Mouse (Mus musculus) liver, embryonic 11.5 days (tissue): ENCODE results near the gene Apeh. TPM values are rescaled to one million over a fixed set of nuclear protein-coding genes. Genes with fewer than 3 reads are reported as not detected.
A peak's percentile ranks its signal among the peaks of the same experiment; 100 is the strongest.

Experiments
- ATAC-seq: fragments of 200-750 bp; cut with Nextera tagmentation; replicated peaks from 2 replicates; pipeline ENCODE4 v1.8.0; 2017; ENCODE audit warnings: moderate number of reproducible peaks, mild to moderate bottlenecking, moderate TSS enrichment, moderate library complexity; ENCODE audit not compliant: low FRiP score
- DNase-seq: peaks from one replicate; pipeline ENCODE4 v3.0.0-alpha.2; 2017; ENCODE audit warnings: low spot score
- H3K27ac ChIP-seq: fragments of 300-500 bp; sonication (generic); 2 replicates; pipeline ENCODE4 v1.5.1; 2014; ENCODE audit warnings: mild to moderate bottlenecking, low read depth, low read length, control low read depth
- H3K27me3 ChIP-seq: fragments of 300-500 bp; sonication (generic); replicated peaks from 2 replicates; pipeline ENCODE4 v1.6.1; 2014; ENCODE audit warnings: low read length, mixed read lengths; ENCODE audit not compliant: control insufficient read depth, insufficient read depth
- H3K36me3 ChIP-seq: fragments of 300-500 bp; sonication (generic); 2 replicates; pipeline ENCODE4 v1.6.1; 2014; ENCODE audit warnings: mild to moderate bottlenecking, low read length, moderate library complexity, mixed read lengths; ENCODE audit not compliant: control insufficient read depth, insufficient read depth
- H3K4me1 ChIP-seq: fragments of 300-500 bp; sonication (generic); replicated peaks from 2 replicates; pipeline ENCODE4 v1.6.1; 2014; ENCODE audit warnings: low read length, mixed read lengths; ENCODE audit not compliant: control insufficient read depth, insufficient read depth
- H3K4me2 ChIP-seq: fragments of 300-500 bp; sonication (generic); 2 replicates; pipeline ENCODE4 v1.6.1; 2014; ENCODE audit warnings: mild to moderate bottlenecking, control low read depth, moderate library complexity
- H3K4me3 ChIP-seq: fragments of 300-500 bp; sonication (generic); 2 replicates; pipeline ENCODE4 v1.5.1; 2014; ENCODE audit warnings: low read depth, low read length, control low read depth
- H3K9ac ChIP-seq: fragments of 300-500 bp; sonication (generic); 2 replicates; pipeline ENCODE4 v1.6.1; 2014; ENCODE audit warnings: low read depth, low read length, control low read depth
- H3K9me3 ChIP-seq: fragments of 300-500 bp; sonication (generic); 2 replicates; pipeline ENCODE4 v1.6.1; 2016; ENCODE audit warnings: low read length, inconsistent platforms, mixed read lengths; ENCODE audit not compliant: control insufficient read depth
- WGBS: fragments of 180-500 bp; shearing (Covaris S2); extraction: QIAGEN DNeasy Blood & Tissue Kit; methylation state at CpG from one replicate; pipeline ENCODE4 v1.1.7; 2014; 5-methylcytosine and 5-hydroxymethylcytosine counted together
- polyA plus RNA-seq: library from polyadenylated mRNA; unstranded; fragments of >200 nt; fragmentation: Nextera tagmentation; extraction: Ambion mirVana; gene quantifications from 2 replicates; pipeline ENCODE4 v1.2.1, GENCODE M21; 2014

The Apeh gene
- polyA plus RNA-seq, 1 experiment from 2014 or later, result 159 TPM

DNA sequence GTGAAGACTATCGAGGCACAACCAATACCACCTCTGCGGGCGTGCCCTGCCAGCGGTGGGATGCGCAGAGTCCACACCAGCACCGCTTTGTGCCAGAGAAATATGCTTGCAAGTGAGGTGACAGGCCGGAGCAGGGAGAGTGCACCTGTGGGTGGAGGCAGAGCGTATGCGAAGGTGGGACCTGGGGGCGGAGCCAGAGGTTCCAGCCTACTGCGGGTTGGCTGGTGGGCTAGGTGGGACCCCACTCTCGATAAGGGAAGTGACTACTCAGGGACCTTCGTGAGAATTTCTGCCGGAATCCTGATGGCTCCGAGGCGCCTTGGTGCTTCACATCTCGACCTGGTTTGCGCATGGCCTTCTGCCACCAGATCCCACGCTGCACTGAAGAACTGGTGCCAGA is 11.9 kb downstream of the Apeh start:
- Histone ChIP-seq H3K27ac (peak overlapping the region; percentile 83), H3K4me1 (peaks cover 69% of the 10 kb centered on the region), H3K9me3 (no peaks in the 10 kb centered on the region), H3K36me3 (peaks cover 30% of the 10 kb centered on the region), H3K4me2 (peak overlapping the region; percentile 56), H3K9ac (peak overlapping the region; percentile 50), H3K4me3 (peak overlapping the region; percentile 27), H3K27me3 (peaks cover 5% of the 10 kb centered on the region)
- ATAC-seq (no peak), DNase-seq (peak; percentile 62)
- WGBS, result 12% methylated on average over 19 of the region's 19 CpGs

DNA sequence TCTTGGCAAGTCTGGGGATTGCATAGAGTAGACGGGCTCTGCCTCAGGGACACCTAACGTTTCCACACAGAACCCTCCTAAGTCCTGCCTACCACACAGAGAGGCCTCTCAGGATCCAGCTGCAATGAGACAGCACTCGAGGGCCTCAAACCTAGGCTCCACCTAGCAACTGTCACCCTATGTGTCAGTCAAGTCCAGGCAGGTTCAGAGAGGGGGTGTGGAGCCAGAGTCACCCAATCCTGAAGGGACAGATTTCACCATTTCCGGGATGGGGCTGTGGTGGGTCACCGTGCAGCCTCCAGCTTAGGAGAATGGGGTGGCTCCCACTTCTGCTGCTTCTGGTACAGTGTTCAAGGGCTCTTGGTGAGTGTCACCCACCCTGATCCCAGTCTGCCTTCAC is 14.2 kb downstream of the Apeh start, which contains the start of gene Mst1:
TSS of gene Mst1 (plus strand) at position 269 of the 400 bp plus-strand sequence.
- Histone ChIP-seq H3K4me2 (peak within 1 kb of the TSS; percentile 97), H3K27me3 (peaks cover 5% of the 10 kb centered on the region), H3K9ac (peak within 1 kb of the TSS; percentile 95), H3K27ac (peak within 1 kb of the TSS; percentile 100), H3K9me3 (no peaks in the 10 kb centered on the region), H3K36me3 (peaks cover 15% of the 10 kb centered on the region), H3K4me1 (peaks cover 72% of the 10 kb centered on the region), H3K4me3 (peak within 1 kb of the TSS; percentile 79)
- WGBS, result 51% methylated on average over 5 of the region's 5 CpGs
- ATAC-seq (peak; percentile 85), DNase-seq (peak; percentile 57)

DNA sequence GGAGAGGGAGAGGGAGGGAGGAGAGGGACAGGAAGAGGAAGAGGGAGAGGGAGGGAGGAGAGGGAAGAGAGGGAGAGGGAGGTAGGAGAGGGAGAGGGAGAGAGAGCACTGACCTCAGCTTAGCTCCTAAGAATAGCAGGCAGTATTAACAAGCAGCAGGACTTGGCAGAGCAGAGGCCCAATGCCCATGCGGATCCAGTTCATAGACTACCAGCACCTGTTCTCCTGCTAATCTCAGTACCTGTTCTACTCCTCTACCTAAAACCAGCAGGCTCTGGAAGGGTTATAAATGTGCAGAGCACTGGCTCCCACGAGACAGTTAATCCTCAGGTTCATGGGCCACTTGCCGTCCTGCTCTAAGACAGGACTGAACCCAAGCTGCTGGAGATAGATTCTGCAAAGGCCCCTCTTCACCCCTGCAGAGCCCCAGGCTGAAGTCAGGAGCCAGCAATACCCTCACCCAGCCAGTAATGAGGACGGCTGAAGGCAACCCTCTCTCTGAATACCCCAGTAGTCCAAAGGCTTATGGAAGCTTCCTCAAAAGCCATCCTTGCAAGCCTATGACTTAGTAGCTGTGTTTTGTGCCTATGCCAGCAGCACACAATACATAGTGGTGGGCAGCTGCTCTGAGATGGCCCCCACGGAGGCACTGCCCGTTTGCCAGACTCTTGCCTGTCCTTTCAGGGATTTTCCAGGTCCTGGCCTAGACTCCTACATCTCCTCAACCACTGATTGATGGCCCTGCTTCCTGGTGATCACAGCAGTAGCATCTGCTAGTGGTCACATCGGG is 21.1 kb downstream of the Apeh start:
- DNase-seq (no peak), ATAC-seq (no peak)
- Histone ChIP-seq H3K27me3 (no peaks in the 10 kb centered on the region), H3K9ac (no peak overlapping the region), H3K4me2 (no peak overlapping the region), H3K36me3 (peaks cover 34% of the 10 kb centered on the region), H3K4me3 (no peak overlapping the region), H3K27ac (no peak overlapping the region), H3K9me3 (no peaks in the 10 kb centered on the region), H3K4me1 (peaks cover 20% of the 10 kb centered on the region)
- 64% methylated on average over 7 of the region's 7 CpGs for WGBS

DNA sequence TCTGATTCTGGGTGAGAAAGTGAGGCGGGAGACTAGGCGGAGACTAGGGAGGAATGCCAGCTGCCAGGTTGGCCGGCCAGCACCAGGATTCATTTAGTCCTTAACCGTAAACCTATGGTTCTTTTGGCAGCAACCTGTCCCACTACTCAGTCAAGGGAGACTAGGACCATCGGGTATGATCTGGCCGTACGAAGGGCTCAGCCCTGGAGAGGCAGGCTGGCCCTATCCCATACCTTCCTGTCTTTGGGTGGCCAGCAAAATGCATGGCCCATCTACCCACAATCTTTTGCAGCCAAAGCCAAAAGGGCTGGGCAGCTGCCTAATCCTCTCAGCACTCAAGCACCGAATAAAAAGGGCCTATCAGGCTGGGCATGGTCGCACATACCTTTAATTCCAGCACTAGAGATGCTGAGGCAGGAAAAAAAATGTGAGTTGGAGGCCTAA is 21.9 kb downstream of the Apeh start:
- 71% methylated on average over 9 of the region's 9 CpGs for WGBS
- H3K4me2 ChIP-seq, result no peak overlapping the region
- peaks cover 34% of the 10 kb centered on the region for H3K36me3 ChIP-seq
- DNase-seq (no peak), ATAC-seq (no peak)
- peaks cover 11% of the 10 kb centered on the region for H3K4me1 ChIP-seq
- 0 out of 2 replicates have a peak overlapping the region, but pooled peaks have one; percentile 5 for H3K27ac ChIP-seq
- H3K9ac ChIP-seq, result no peak overlapping the region
- H3K4me3 ChIP-seq, result no peak overlapping the region
- H3K9me3 ChIP-seq, result no peaks in the 10 kb centered on the region
- no peaks in the 10 kb centered on the region for H3K27me3 ChIP-seq

DNA sequence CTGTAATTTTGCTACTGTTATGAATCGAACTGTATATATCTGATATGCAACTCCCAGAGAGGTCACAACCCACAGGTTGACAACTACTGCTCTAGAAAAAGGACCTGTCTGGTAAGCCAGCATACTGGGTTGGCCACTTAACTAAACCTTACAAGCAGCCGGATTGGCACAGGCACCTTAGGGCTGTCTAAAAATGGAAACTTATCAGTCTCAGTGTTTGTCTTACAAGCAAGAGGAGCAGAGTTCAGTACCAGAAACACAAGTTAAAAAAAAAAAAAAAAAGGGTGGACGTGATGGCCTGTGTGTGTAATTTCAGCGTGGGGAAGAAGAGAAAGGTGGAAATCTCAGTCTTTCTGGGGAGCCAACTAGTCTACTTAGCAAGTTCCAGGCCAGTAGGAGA is 22.6 kb downstream of the Apeh start:
- Histone ChIP-seq H3K27ac (no peak overlapping the region), H3K4me2 (no peak overlapping the region), H3K9ac (no peak overlapping the region), H3K27me3 (no peaks in the 10 kb centered on the region), H3K4me1 (peaks cover 6% of the 10 kb centered on the region), H3K36me3 (peaks cover 29% of the 10 kb centered on the region), H3K4me3 (no peak overlapping the region), H3K9me3 (no peaks in the 10 kb centered on the region)
- WGBS, result 82% methylated on average over 4 of the region's 4 CpGs
- DNase-seq (no peak), ATAC-seq (no peak)

DNA sequence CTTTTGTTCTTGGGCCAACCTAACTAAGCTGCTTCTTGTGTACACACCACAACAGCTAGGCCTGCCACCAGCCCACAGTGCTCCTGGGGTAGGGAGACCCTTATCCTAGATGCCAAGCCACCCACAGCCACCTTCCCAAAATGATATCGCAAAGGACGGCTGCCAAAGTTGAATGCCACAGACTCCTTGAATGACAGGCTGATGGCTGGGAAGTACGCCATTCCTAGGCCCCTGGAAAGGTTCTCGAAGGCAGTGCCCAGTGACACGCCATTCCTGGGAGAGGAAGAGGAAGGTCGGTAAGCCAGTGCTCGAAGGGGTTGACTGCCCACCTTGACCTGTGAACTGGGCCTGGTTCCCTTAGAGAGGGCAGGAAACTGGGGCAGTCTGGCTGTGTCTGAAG is 24.9 kb downstream of the Apeh start:
- no peak overlapping the region for H3K4me2 ChIP-seq
- H3K4me3 ChIP-seq, result no peak overlapping the region
- WGBS, result 87% methylated on average over 7 of the region's 7 CpGs
- H3K36me3 ChIP-seq, result peaks cover 40% of the 10 kb centered on the region
- DNase-seq, result no peak
- no peak overlapping the region for H3K9ac ChIP-seq
- H3K4me1 ChIP-seq, result peaks cover 6% of the 10 kb centered on the region
- no peaks in the 10 kb centered on the region for H3K9me3 ChIP-seq
- no peaks in the 10 kb centered on the region for H3K27me3 ChIP-seq
- ATAC-seq, result no peak
- H3K27ac ChIP-seq, result no peak overlapping the region

DNA sequence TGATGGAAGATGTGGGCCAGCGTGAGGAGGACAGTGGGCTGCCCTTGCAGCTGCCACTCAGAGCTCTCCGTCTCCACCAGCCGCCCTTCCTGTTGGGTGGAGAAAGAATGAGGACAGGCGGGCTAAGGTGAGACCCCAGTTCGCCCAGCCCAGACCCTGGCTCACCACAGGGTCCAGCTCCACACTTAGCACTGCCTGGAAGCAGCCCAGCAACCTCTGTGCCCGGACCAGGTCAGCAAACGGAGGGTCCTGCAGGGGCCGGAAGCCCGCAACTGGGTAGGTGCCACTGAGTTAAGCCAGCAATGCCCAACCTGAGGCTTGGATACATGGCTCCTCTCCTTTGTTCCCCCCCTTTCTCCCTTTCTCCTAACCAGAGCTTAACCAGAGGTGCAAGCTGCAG is 25.4 kb downstream of the Apeh start:
- Histone ChIP-seq H3K9ac (no peak overlapping the region), H3K36me3 (peaks cover 40% of the 10 kb centered on the region), H3K27me3 (no peaks in the 10 kb centered on the region), H3K4me1 (peaks cover 6% of the 10 kb centered on the region), H3K4me2 (no peak overlapping the region), H3K9me3 (no peaks in the 10 kb centered on the region), H3K27ac (no peak overlapping the region), H3K4me3 (no peak overlapping the region)
- DNase-seq (no peak), ATAC-seq (no peak)
- WGBS, result 91% methylated on average over 9 of the region's 9 CpGs

DNA sequence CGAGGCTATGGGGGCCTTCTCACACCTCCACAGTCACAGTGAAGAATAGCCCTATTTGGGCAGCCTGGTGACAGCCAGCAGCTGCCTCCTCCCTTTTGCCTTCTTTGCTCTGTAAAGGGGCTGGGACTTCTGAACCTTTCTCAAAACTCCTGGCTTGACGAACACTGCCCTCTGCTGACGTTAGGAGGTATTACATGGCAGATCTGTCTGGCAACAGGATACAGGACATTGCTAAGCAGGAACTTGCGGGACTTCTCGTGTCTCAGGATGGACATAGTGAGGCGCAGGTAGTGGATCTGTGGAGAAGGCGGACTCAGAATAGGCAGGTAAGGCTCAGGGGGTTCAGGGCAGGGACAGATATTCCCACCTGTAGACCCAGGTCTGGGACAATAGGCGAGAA is 26.5 kb downstream of the Apeh start:
- DNase-seq (peak; percentile 80), ATAC-seq (peak; percentile 37)
- 13% methylated on average over 8 of the region's 8 CpGs for WGBS
- Histone ChIP-seq H3K27me3 (no peaks in the 10 kb centered on the region), H3K4me3 (no peak overlapping the region), H3K4me2 (no peak overlapping the region), H3K9me3 (no peaks in the 10 kb centered on the region), H3K9ac (no peak overlapping the region), H3K36me3 (peaks cover 42% of the 10 kb centered on the region), H3K27ac (no peak overlapping the region), H3K4me1 (peaks cover 10% of the 10 kb centered on the region)

DNA sequence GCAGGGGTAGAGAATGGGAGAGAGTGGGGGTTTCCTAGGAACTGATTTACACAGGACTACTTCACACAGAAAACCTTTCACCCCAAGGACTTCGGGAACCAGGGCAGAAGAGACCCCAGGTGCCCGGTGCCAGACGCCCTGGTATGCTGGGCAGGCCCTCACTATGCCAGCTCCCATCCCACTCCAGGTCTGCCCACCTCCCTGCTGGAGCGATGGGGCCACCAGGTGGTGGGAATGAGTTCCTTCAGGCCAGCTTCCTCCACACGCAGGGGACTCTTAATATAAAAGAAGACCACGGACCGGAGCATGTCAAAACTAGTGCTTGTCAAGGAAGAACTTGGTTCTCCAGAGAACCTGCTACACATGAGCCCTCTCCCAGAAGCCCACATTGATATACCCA is 27.2 kb downstream of the Apeh start:
- Histone ChIP-seq H3K4me1 (peaks cover 12% of the 10 kb centered on the region), H3K9me3 (no peaks in the 10 kb centered on the region), H3K9ac (no peak overlapping the region), H3K36me3 (peaks cover 49% of the 10 kb centered on the region), H3K4me3 (no peak overlapping the region), H3K27ac (no peak overlapping the region), H3K4me2 (no peak overlapping the region), H3K27me3 (no peaks in the 10 kb centered on the region)
- no peak for ATAC-seq
- WGBS, result 86% methylated on average over 7 of the region's 7 CpGs
- DNase-seq, result no peak
